Mouse (Mus musculus): ENCODE measurements around the gene Prkce. TPM values are rescaled to one million over a fixed set of nuclear protein-coding genes. Genes with fewer than 3 reads are reported as not detected.
A peak's percentile ranks its signal among the peaks of the same experiment; 100 is the strongest.

Gene Prkce
- polyA plus RNA-seq, 1 experiment from 2014 or later: 5.0 TPM

GRCm38 (mm10) chr17:86198496-86199465 is 31.2 kb downstream of the Prkce start:
- 61% methylated on average over 16 of the region's 16 CpGs for WGBS
- H3K27me3 ChIP-seq (replicated peaks; ENCODE audit: control insufficient read depth, insufficient read depth, low read length): no peaks in the 10 kb centered on the region
- H3K27ac ChIP-seq (ENCODE audit: low read length): no peak overlapping the region
- peaks cover 18% of the 10 kb centered on the region for H3K4me1 ChIP-seq (ENCODE audit: control insufficient read depth, insufficient read depth, low read length)
- H3K9ac ChIP-seq (ENCODE audit: low read depth, low read length): no peak overlapping the region
- ATAC-seq: peak; percentile 80
- H3K4me2 ChIP-seq (ENCODE audit: low read depth, low read length): no peak overlapping the region
- H3K36me3 ChIP-seq (ENCODE audit: control insufficient read depth, insufficient read depth, low read length): no peaks in the 10 kb centered on the region
- no peaks in the 10 kb centered on the region for H3K9me3 ChIP-seq (ENCODE audit: control insufficient read depth, low read length)
- no peak overlapping the region for H3K4me3 ChIP-seq (ENCODE audit: low read length)

GRCm38 (mm10) chr17:86201981-86202380 is 34.4 kb downstream of the Prkce start:
- H3K27me3 ChIP-seq (replicated peaks; ENCODE audit: control insufficient read depth, insufficient read depth, low read length): no peaks in the 10 kb centered on the region
- H3K4me1 ChIP-seq (ENCODE audit: control insufficient read depth, insufficient read depth, low read length): peaks cover 6% of the 10 kb centered on the region; the same call in 1 of the 2 replicates
- no peak overlapping the region for H3K4me2 ChIP-seq (ENCODE audit: low read depth, low read length)
- no peaks in the 10 kb centered on the region for H3K36me3 ChIP-seq (ENCODE audit: control insufficient read depth, insufficient read depth, low read length)
- WGBS: 93% methylated on average over 7 of the region's 7 CpGs
- no peaks in the 10 kb centered on the region for H3K9me3 ChIP-seq (ENCODE audit: control insufficient read depth, low read length)
- H3K4me3 ChIP-seq (ENCODE audit: low read length): no peak overlapping the region
- H3K9ac ChIP-seq (ENCODE audit: low read depth, low read length): no peak overlapping the region
- no peak overlapping the region for H3K27ac ChIP-seq (ENCODE audit: low read length)
- ATAC-seq: no peak

DNA sequence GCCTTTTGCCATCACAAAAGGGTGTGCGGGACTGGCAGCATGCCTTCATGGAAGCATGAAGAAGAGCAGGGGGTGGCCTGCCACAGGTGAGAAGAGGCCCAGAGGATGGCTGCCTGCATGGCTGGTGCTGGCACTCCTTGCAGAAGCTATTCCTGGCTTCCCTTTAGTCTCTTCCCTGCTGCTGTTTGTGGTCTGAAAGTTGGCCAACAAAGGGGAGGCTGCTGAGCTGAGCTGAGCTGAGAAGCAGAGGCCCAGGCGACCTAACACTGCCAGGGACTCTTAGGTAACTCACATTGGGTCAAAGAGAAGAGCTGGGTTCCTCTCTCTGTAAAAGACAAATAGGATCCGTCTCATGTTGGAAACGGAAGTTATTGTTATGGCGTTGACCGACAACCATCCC is 35.4 kb downstream of the Prkce start:
- Histone ChIP-seq H3K4me1 (ENCODE audit: control insufficient read depth, insufficient read depth, low read length) (peaks cover 6% of the 10 kb centered on the region; the same call in 1 of the 2 replicates), H3K27ac (ENCODE audit: low read length) (no peak overlapping the region), H3K4me3 (ENCODE audit: low read length) (no peak overlapping the region), H3K9ac (ENCODE audit: low read depth, low read length) (no peak overlapping the region), H3K9me3 (ENCODE audit: control insufficient read depth, low read length) (no peaks in the 10 kb centered on the region), H3K4me2 (ENCODE audit: low read depth, low read length) (no peak overlapping the region), H3K36me3 (ENCODE audit: control insufficient read depth, insufficient read depth, low read length) (no peaks in the 10 kb centered on the region), H3K27me3 (replicated peaks; ENCODE audit: control insufficient read depth, insufficient read depth, low read length) (no peaks in the 10 kb centered on the region)
- no peak for ATAC-seq
- WGBS: 95% methylated on average over 6 of the region's 6 CpGs

- no peak overlapping the region for H3K9ac ChIP-seq (ENCODE audit: low read depth, low read length)
- no peak overlapping the region for H3K27ac ChIP-seq (ENCODE audit: low read length)
- H3K4me2 ChIP-seq (ENCODE audit: low read depth, low read length): no peak overlapping the region
- no peaks in the 10 kb centered on the region for H3K9me3 ChIP-seq (ENCODE audit: control insufficient read depth, low read length)
- peak; percentile 35; the same call in 1 of the 2 replicates for ATAC-seq
- H3K27me3 ChIP-seq (replicated peaks; ENCODE audit: control insufficient read depth, insufficient read depth, low read length): no peaks in the 10 kb centered on the region
- H3K4me1 ChIP-seq (ENCODE audit: control insufficient read depth, insufficient read depth, low read length): peaks cover 5% of the 10 kb centered on the region; the same call in 1 of the 2 replicates
- 71% methylated on average over 20 of the region's 20 CpGs for WGBS
- no peak overlapping the region for H3K4me3 ChIP-seq (ENCODE audit: low read length)
- H3K36me3 ChIP-seq (ENCODE audit: control insufficient read depth, insufficient read depth, low read length): no peaks in the 10 kb centered on the region
These were observed 36.2 kb downstream of the Prkce start for GRCm38 (mm10) chr17:86203531-86204450.

DNA sequence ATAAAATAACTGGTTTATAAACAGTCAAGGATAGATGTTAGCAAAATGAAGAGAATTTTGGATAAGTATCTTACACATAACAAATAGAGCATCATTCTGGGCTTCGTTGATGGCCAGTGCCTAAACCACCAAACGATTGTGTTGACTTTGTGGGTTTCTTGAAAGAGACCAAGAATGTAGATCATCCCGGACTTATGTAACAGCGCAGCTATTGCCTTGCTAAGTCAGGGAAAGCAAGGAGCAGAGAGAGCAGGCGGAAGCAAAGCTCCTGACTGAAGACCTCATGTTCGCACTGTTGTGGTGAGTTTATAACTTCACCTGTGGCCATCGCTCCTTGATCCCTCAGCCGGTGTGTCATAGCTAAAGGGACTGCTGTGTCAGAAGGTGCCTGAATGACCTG is 38.7 kb downstream of the Prkce start:
- H3K9ac ChIP-seq (ENCODE audit: low read depth, low read length): no peak overlapping the region
- no peaks in the 10 kb centered on the region for H3K4me1 ChIP-seq (ENCODE audit: control insufficient read depth, insufficient read depth, low read length)
- no peak overlapping the region for H3K27ac ChIP-seq (ENCODE audit: low read length)
- no peaks in the 10 kb centered on the region for H3K27me3 ChIP-seq (replicated peaks; ENCODE audit: control insufficient read depth, insufficient read depth, low read length)
- ATAC-seq: no peak
- 85% methylated on average over 8 of the region's 8 CpGs for WGBS
- no peak overlapping the region for H3K4me3 ChIP-seq (ENCODE audit: low read length)
- no peak overlapping the region for H3K4me2 ChIP-seq (ENCODE audit: low read depth, low read length)
- H3K9me3 ChIP-seq (ENCODE audit: control insufficient read depth, low read length): no peaks in the 10 kb centered on the region
- no peaks in the 10 kb centered on the region for H3K36me3 ChIP-seq (ENCODE audit: control insufficient read depth, insufficient read depth, low read length)

GRCm38 (mm10) chr17:86208057-86208820 is 40.7 kb downstream of the Prkce start:
- H3K9ac ChIP-seq (ENCODE audit: low read depth, low read length): no peak overlapping the region
- H3K36me3 ChIP-seq (ENCODE audit: control insufficient read depth, insufficient read depth, low read length): no peaks in the 10 kb centered on the region
- H3K4me2 ChIP-seq (ENCODE audit: low read depth, low read length): no peak overlapping the region
- peak; percentile 76 for ATAC-seq
- no peak overlapping the region for H3K27ac ChIP-seq (ENCODE audit: low read length)
- H3K27me3 ChIP-seq (replicated peaks; ENCODE audit: control insufficient read depth, insufficient read depth, low read length): no peaks in the 10 kb centered on the region
- no peaks in the 10 kb centered on the region for H3K9me3 ChIP-seq (ENCODE audit: control insufficient read depth, low read length)
- no peaks in the 10 kb centered on the region for H3K4me1 ChIP-seq (ENCODE audit: control insufficient read depth, insufficient read depth, low read length)
- 69% methylated on average over 17 of the region's 17 CpGs for WGBS
- no peak overlapping the region for H3K4me3 ChIP-seq (ENCODE audit: low read length)

GRCm38 (mm10) chr17:86208821-86209186 is 41.2 kb downstream of the Prkce start:
- H3K4me2 ChIP-seq (ENCODE audit: low read depth, low read length): no peak overlapping the region
- no peaks in the 10 kb centered on the region for H3K4me1 ChIP-seq (ENCODE audit: control insufficient read depth, insufficient read depth, low read length)
- 93% methylated on average over 5 of the region's 5 CpGs for whole genome bisulfite sequencing
- H3K9ac ChIP-seq (ENCODE audit: low read depth, low read length): no peak overlapping the region
- no peaks in the 10 kb centered on the region for H3K36me3 ChIP-seq (ENCODE audit: control insufficient read depth, insufficient read depth, low read length)
- no peak overlapping the region for H3K27ac ChIP-seq (ENCODE audit: low read length)
- no peaks in the 10 kb centered on the region for H3K27me3 ChIP-seq (replicated peaks; ENCODE audit: control insufficient read depth, insufficient read depth, low read length)
- no peak overlapping the region for H3K4me3 ChIP-seq (ENCODE audit: low read length)
- H3K9me3 ChIP-seq (ENCODE audit: control insufficient read depth, low read length): no peaks in the 10 kb centered on the region
- no peak for ATAC-seq

DNA sequence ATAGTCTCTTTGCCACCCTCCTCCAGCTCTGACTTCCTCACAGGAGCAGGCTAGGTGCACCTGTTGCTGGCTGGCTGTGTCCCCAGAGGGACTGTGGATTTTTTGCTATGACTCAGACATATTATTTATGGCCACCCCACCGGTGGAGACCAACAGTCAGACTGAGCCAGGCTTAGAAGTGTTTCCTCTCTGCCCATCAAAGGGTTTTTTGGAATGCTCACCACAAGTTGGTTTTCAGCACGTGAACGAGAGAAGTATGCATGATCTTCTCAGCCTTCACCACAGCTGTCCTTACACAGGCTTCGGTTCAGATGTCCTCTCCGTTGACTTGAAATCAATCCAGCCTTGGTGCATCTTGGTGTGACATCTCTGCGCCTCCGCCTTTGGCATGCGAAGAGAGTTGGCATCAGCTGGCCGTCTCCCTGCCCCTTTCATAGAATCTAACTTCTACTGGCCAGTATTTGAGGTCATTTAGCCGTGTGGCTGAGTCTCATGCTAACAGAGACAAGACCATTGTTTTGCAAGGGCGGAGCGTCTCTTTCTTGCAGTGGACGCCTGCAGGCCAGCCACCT is 42.2 kb downstream of the Prkce start:
- Histone ChIP-seq H3K27ac (ENCODE audit: low read length) (no peak overlapping the region), H3K9ac (ENCODE audit: low read depth, low read length) (no peak overlapping the region), H3K4me1 (ENCODE audit: control insufficient read depth, insufficient read depth, low read length) (no peaks in the 10 kb centered on the region), H3K4me2 (ENCODE audit: low read depth, low read length) (no peak overlapping the region), H3K4me3 (ENCODE audit: low read length) (no peak overlapping the region), H3K36me3 (ENCODE audit: control insufficient read depth, insufficient read depth, low read length) (no peaks in the 10 kb centered on the region), H3K9me3 (ENCODE audit: control insufficient read depth, low read length) (no peaks in the 10 kb centered on the region), H3K27me3 (replicated peaks; ENCODE audit: control insufficient read depth, insufficient read depth, low read length) (no peaks in the 10 kb centered on the region)
- ATAC-seq: no peak
- WGBS: 84% methylated on average over 13 of the region's 13 CpGs
